Mouse (Mus musculus): ENCODE measurements around the gene Snx25. TPM values are rescaled to one million over a fixed set of nuclear protein-coding genes. Genes with fewer than 3 reads are reported as not detected.

Snx25 gene
- polyA plus RNA-seq (2012): 0.32 and 0.38 TPM in 2 replicates

GRCm38 (mm10) chr8:46152064-46153031 is at the start of gene Snx25:
Gene Snx25, minus strand, starts transcription at chr8:46152159.
- TF ChIP-seq TAL1 (IDR thresholded peaks at IDR 0.05; ENCODE audit: low read length) (no peak), GATA1 (IDR thresholded peaks at IDR 0.05; ENCODE audit: low read length) (no peak)
- H3K9me3 ChIP-seq (ENCODE audit: control insufficient read depth, low read length): no peaks in the 10 kb centered on the region
- H3K4me3 ChIP-seq (replicated peaks): peak within 1 kb of the TSS; percentile 80
- no peaks in the 10 kb centered on the region for H3K36me3 ChIP-seq (ENCODE audit: control insufficient read depth)
- peaks cover 40% of the 10 kb centered on the region for H3K27me3 ChIP-seq (ENCODE audit: control insufficient read depth)
- H3K4me1 ChIP-seq (ENCODE audit: control insufficient read depth): peaks cover 21% of the 10 kb centered on the region

- Histone ChIP-seq H3K4me3 (replicated peaks) (no peak overlapping the region), H3K9me3 (ENCODE audit: control insufficient read depth, low read length) (no peaks in the 10 kb centered on the region), H3K36me3 (ENCODE audit: control insufficient read depth) (peaks cover 36% of the 10 kb centered on the region), H3K4me1 (ENCODE audit: control insufficient read depth) (no peaks in the 10 kb centered on the region), H3K27me3 (ENCODE audit: control insufficient read depth) (no peaks in the 10 kb centered on the region)
- no peak for TF ChIP-seq GATA1 (IDR thresholded peaks at IDR 0.05; ENCODE audit: low read length)
- TF ChIP-seq TAL1 (IDR thresholded peaks at IDR 0.05; ENCODE audit: low read length): no peak
Observed at GRCm38 (mm10) chr8:46197673-46198072, 45.7 kb upstream of the Snx25 start.

GRCm38 (mm10) chr8:46196877-46197276 is 44.9 kb upstream of the Snx25 start:
- H3K4me3 ChIP-seq (replicated peaks): no peak overlapping the region
- H3K36me3 ChIP-seq (ENCODE audit: control insufficient read depth): peaks cover 44% of the 10 kb centered on the region
- H3K9me3 ChIP-seq (ENCODE audit: control insufficient read depth, low read length): no peaks in the 10 kb centered on the region
- TF ChIP-seq TAL1 (IDR thresholded peaks at IDR 0.05; ENCODE audit: low read length): no peak
- TF ChIP-seq GATA1 (IDR thresholded peaks at IDR 0.05; ENCODE audit: low read length): no peak
- H3K27me3 ChIP-seq (ENCODE audit: control insufficient read depth): no peaks in the 10 kb centered on the region
- no peaks in the 10 kb centered on the region for H3K4me1 ChIP-seq (ENCODE audit: control insufficient read depth)

- Histone ChIP-seq H3K4me1 (ENCODE audit: control insufficient read depth) (no peaks in the 10 kb centered on the region), H3K27me3 (ENCODE audit: control insufficient read depth) (no peaks in the 10 kb centered on the region), H3K36me3 (ENCODE audit: control insufficient read depth) (peaks cover 48% of the 10 kb centered on the region), H3K4me3 (replicated peaks) (no peak overlapping the region), H3K9me3 (ENCODE audit: control insufficient read depth, low read length) (no peaks in the 10 kb centered on the region)
- TF ChIP-seq TAL1 (IDR thresholded peaks at IDR 0.05; ENCODE audit: low read length): no peak
- TF ChIP-seq GATA1 (IDR thresholded peaks at IDR 0.05; ENCODE audit: low read length): no peak
Observed at GRCm38 (mm10) chr8:46193100-46193499, 41.1 kb upstream of the Snx25 start.

GRCm38 (mm10) chr8:46185361-46185760 is 33.4 kb upstream of the Snx25 start:
- peaks cover 19% of the 10 kb centered on the region for H3K36me3 ChIP-seq (ENCODE audit: control insufficient read depth)
- TF ChIP-seq TAL1 (IDR thresholded peaks at IDR 0.05; ENCODE audit: low read length) (no peak), GATA1 (IDR thresholded peaks at IDR 0.05; ENCODE audit: low read length) (no peak)
- no peak overlapping the region for H3K4me3 ChIP-seq (replicated peaks)
- no peaks in the 10 kb centered on the region for H3K27me3 ChIP-seq (ENCODE audit: control insufficient read depth)
- no peaks in the 10 kb centered on the region for H3K9me3 ChIP-seq (ENCODE audit: control insufficient read depth, low read length)
- H3K4me1 ChIP-seq (ENCODE audit: control insufficient read depth): no peaks in the 10 kb centered on the region

- H3K27me3 ChIP-seq (ENCODE audit: control insufficient read depth): no peaks in the 10 kb centered on the region
- H3K4me3 ChIP-seq (replicated peaks): no peak overlapping the region
- no peaks in the 10 kb centered on the region for H3K9me3 ChIP-seq (ENCODE audit: control insufficient read depth, low read length)
- H3K4me1 ChIP-seq (ENCODE audit: control insufficient read depth): no peaks in the 10 kb centered on the region
- peaks cover 22% of the 10 kb centered on the region for H3K36me3 ChIP-seq (ENCODE audit: control insufficient read depth)
- no peak for TF ChIP-seq GATA1 (IDR thresholded peaks at IDR 0.05; ENCODE audit: low read length)
- no peak for TF ChIP-seq TAL1 (IDR thresholded peaks at IDR 0.05; ENCODE audit: low read length)
Observed at GRCm38 (mm10) chr8:46180136-46180535, 28.2 kb upstream of the Snx25 start.

GRCm38 (mm10) chr8:46173651-46174050 is 21.7 kb upstream of the Snx25 start:
- Histone ChIP-seq H3K4me1 (ENCODE audit: control insufficient read depth) (peaks cover 4% of the 10 kb centered on the region), H3K27me3 (ENCODE audit: control insufficient read depth) (no peaks in the 10 kb centered on the region), H3K9me3 (ENCODE audit: control insufficient read depth, low read length) (no peaks in the 10 kb centered on the region), H3K36me3 (ENCODE audit: control insufficient read depth) (peaks cover 21% of the 10 kb centered on the region), H3K4me3 (replicated peaks) (no peak overlapping the region)
- TF ChIP-seq GATA1 (IDR thresholded peaks at IDR 0.05; ENCODE audit: low read length) (no peak), TAL1 (IDR thresholded peaks at IDR 0.05; ENCODE audit: low read length) (no peak)

GRCm38 (mm10) chr8:46163870-46164190 is 11.9 kb upstream of the Snx25 start:
- peak overlapping the region; percentile 88 for H3K4me3 ChIP-seq (replicated peaks)
- H3K4me1 ChIP-seq (ENCODE audit: control insufficient read depth): peaks cover 28% of the 10 kb centered on the region
- no peaks in the 10 kb centered on the region; the same call in none of the 2 replicates for H3K36me3 ChIP-seq (ENCODE audit: control insufficient read depth)
- no peak for TF ChIP-seq GATA1 (IDR thresholded peaks at IDR 0.05; ENCODE audit: low read length)
- H3K9me3 ChIP-seq (ENCODE audit: control insufficient read depth, low read length): no peaks in the 10 kb centered on the region
- no peaks in the 10 kb centered on the region for H3K27me3 ChIP-seq (ENCODE audit: control insufficient read depth)

- Histone ChIP-seq H3K4me3 (replicated peaks) (peak overlapping the region; percentile 88), H3K36me3 (ENCODE audit: control insufficient read depth) (no peaks in the 10 kb centered on the region; the same call in none of the 2 replicates), H3K9me3 (ENCODE audit: control insufficient read depth, low read length) (peaks cover under 1% of the 10 kb centered on the region), H3K27me3 (ENCODE audit: control insufficient read depth) (no peaks in the 10 kb centered on the region), H3K4me1 (ENCODE audit: control insufficient read depth) (peaks cover 29% of the 10 kb centered on the region)
- TF ChIP-seq GATA1 (IDR thresholded peaks at IDR 0.05; ENCODE audit: low read length) (no peak), TAL1 (IDR thresholded peaks at IDR 0.05; ENCODE audit: low read length) (no peak)
Observed at GRCm38 (mm10) chr8:46162953-46163869, 11.3 kb upstream of the Snx25 start.
